Mouse (Mus musculus): ENCODE data around the gene Lmnb2. TPM values are rescaled to one million over a fixed set of nuclear protein-coding genes. Genes with fewer than 3 reads are reported as not detected.

Gene Lmnb2
- polyA plus RNA-seq, 2 experiments from 2014 or later: 2.8 to 4.5 TPM

DNA sequence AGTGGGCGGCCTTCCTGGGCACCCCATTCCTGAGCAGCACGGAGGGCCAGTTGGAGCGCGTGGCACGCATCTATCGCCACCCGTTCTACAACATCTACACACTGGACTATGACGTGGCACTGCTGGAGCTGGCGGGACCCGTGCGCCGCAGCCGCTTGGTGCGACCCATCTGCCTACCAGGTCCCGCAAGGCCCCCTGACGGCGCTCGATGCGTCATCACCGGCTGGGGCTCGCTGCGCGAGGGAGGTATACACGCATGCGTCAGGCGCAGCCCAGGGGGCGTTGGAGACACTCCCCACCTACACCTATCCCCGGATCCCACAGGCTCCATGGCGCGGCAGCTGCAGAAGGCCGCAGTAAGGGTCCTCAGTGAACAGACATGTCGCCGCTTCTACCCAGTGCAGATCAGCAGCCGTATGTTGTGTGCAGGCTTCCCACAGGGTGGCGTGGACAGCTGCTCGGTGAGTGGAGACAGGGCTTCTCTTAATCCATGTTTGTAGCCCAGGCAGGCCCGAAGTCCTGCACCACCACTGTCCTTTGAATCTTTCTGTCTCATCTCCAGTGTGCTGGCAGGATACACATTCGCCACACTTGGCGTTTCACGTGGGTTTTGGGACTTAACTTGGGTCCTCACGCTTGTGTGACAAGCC is 20.1 kb downstream of the Lmnb2 start:
- no peak for ATAC-seq

DNA sequence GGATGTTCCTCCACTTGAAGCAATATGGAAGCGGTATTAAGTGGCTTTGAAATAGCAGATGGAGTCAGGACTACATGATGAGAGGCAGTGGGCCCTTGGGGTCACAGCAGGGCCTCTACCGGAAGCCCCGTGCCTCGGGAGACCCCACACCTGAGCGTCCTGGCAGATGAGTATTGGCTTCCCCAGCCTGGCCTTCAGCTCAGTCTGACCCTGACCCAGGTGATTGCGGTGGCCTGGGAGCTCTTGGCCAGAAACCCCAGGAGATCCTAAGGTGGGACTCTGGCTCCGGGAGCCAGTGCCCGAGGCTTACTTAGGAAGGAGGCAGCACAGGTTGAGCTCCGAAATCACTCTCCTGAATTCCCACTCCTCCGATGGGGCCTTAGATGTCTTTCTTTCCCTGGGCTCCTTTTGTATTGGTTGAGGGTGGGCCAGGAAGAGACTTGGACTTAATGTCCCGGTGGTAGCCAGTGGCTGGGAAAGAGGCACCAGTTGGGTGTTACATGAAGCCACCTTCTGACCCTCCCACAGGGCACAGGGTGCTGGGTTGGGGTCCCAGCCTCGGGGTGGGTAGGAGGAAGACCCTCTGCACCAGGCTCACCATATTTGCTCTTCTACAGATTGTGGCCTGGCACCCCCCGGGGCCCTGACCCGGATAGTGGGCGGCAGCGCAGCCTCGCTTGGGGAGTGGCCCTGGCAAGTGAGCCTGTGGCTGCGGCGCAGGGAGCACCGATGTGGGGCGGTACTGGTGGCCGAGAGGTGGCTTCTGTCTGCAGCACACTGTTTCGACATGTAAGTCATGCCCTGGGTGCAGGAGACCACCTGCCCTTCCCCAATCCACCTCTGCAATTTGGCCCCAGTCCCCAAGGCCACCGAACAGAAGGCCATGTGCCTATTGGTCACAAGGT is 21.2 kb downstream of the Lmnb2 start:
- ATAC-seq: no peak

DNA sequence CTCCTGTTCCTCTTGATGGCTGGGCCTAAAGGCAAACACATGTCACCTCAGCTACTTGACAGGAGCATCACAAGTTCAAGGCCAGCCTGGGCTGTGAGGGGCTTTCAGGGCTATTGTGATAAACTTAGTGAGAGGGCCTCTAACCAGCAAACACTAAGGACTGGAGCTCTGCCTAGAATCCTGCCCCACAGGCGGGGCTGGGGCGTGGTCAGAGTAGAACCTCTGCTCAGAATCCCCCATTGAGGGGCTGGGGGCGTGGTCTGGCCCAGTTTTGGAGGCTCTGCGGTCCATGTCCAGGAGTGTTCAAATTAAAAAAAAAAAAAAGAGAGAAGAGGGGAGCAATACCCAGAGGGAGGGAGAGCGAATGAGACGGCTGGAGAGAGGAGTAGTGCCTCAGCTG is 22.3 kb downstream of the Lmnb2 start:
- ATAC-seq: no peak

DNA sequence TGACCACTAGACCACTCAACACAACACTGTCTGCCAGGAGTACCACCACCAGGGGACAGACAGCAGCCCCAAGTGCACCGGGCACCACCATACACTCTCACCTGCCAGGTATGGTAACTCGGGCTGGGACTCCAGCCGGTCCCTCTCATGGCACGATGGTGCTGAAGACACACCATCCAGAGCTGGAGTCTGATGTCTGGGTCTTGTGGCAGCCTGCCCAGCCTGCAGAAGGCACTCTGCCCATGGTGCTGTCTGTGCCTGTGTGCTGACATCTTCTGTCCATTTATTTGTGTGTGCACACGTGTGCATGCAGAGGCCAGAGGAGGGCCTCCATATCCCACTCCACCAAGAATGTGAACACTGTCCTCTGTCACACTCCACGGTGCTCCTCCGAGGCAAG is 22.9 kb downstream of the Lmnb2 start:
- ATAC-seq: no peak

DNA sequence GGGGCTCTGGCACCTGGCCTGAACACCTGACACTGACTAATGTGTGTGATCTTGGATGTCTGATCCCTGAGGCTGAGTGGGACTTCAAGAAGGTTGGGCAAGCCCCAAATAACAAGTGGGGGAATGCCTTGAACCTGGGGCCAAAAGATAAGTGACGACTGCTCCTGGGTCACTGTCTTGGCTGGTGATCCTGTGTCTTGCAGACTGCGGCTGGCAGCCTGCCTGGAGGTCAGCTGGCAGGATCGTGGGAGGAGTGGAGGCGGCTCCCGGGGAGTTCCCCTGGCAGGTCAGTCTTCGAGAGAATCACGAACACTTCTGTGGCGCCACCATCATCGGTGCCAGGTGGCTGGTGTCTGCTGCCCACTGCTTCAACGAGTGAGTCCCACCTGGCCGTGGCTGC is 30.9 kb downstream of the Lmnb2 start:
- ATAC-seq: no peak

DNA sequence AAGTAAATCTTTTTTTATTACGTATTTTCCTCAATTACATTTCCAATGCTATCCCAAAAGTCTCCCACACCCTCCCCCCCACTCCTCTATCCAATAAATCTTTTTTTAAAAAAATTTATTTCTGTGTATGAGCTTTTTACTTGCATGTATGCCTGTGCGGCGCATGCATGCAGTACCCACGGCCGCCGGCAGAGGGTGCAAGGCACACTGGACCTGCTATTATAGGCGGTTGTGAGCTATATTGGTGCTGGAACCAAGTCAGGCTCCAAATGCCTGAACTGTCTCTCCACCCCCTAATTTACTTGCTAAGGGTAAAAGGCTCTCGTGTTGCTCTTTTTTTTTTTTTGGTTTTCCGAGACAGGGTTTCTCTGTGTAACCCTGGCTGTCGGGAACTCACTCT is 36.7 kb downstream of the Lmnb2 start:
- no peak for ATAC-seq

DNA sequence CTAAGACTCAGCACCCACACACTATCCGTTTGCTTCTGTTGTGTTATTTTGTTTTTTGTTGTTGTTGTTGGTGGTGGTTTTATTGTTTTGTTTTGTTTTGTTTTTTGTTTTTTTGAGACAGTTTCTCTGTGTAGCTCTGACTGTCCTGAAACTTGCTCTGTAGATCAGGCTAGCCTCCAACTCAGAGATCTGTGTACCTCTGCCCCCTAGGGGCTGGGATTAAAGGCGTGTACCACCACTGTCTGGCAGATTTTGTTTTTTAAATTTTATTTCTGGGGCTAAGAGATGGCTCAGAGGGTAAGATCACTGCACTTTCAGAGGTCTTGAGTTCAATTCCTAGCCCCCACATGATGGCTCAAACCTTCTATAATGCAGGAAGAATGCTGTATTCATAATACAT is 37.1 kb downstream of the Lmnb2 start:
- ATAC-seq: no peak

DNA sequence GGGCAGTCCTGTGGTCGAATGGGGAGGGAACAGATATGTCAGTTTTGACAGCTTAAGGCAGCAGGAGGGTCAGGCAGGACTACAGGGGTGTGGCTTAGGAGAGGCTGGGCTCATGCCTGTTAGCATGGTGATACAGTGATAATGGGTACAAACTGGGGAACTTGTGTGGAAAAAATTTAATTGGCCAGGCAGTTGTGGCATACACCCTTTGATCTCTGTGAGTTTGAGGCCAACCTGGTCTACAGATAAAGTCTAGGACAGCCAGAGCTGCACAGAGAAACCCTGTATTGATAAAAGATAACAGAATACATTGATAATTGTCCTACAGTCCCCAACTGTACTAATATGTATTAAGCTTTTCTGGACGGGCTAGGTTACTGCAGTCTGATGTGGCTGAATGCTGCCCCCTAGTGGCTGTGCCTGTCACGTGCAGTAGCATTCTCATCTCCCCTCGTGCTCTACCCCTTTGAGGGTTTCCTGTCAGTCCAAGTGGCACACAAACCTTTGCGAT is 37.9 kb downstream of the Lmnb2 start:
- peak; percentile 54 for ATAC-seq

DNA sequence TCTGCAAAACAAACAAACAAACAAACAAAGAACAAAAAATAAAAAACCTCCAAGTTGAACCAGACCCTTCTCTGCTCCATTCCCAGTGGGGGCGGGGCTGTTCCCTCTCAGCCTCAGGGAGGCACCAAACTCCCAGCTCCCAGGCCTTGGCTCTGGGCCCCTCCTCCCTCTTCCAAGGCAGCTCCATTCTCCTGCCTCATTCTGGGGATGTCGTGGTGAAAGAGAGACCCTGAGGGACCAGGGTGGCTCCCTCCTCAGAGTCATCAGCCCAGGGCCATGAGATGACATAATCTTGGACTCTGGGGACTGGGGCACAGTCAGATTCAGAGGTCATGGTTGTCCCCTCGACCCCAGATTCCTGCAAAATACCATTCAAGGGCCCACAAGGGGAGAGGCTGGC is 41.5 kb downstream of the Lmnb2 start:
- ATAC-seq: no peak

DNA sequence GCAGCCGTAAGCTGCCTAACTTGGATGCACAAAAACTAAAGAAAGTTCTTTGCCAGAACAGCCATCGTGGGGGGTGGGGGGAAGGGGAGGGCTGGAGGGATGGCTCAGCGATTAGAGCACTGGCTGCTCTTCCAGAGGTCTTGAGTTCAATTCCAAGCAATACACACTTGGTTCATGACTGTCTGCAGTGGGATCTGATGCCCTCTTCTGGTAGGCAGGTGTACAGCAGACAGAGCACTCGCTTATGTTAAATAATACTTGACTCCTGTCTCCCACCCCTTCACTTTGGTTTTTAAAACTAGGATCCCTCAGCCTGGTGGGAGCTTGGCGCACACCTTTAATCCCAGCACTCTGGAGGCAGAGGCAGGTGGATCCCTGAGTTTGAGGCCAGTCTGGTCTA is 42.0 kb downstream of the Lmnb2 start:
- peak; percentile 54 for ATAC-seq

DNA sequence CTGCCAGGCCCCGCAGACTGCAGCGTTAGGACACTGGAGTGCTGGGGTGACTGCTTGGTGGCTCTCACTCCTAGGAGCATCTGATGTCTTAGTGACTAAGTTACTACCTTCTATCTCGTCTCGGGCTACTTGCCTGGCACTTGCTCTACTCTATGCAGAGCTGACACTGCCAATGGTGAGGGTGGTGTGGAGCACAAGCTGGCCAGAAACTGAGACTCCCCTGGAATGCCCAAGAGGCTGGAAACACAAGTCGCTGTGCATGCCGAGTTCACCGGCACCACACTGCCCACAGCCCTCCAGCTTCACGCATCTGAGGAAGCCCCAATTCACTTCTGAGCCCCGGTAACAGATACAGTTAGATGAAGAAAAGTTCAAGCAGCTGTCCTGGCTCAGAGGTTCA is 44.0 kb downstream of the Lmnb2 start:
- no peak for ATAC-seq

DNA sequence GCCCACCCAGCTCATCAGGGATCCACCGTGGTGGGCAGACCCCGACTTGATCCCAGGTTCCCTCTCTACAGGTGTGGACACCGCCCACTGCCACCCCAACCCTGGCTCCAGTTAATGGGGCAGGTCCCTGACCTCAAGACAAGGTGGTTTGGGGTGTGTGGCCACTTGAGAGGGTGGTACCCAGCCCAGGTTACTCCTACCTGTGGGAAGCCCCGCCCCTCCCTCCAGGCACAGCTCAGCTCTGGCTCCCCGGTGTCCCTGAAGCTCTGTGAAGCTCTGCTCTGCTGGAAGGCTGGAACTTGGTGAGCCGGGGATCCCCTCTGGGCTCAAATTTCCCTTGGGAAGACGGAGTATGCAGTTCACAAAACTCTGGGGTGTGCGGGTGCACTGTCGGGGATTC is 46.5 kb downstream of the Lmnb2 start, which contains the start of gene Tmprss9:
Gene Tmprss9 (plus strand): TSS at position 268 of the 400 bp plus-strand sequence.
- no peak for ATAC-seq

DNA sequence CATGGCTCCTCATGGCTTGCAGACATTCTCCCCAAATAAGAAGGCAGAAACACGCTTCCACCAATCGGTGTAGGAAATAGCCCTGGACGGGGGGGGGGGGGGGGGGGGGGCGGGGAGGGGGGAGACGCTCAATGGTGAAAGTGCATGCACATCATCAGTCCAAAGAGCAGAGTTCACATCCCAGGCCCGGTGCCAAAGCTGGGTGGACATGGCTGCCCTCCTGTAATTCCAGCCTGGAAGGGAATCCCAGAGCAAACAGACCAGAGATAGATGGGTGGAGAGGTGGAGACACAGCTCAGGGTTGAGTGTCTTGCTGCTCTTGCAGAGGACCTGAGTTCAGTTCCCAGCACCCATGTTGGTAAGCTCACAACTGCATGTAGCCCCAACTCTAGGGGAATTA is 47.1 kb downstream of the Lmnb2 start:
- ATAC-seq: no peak

DNA sequence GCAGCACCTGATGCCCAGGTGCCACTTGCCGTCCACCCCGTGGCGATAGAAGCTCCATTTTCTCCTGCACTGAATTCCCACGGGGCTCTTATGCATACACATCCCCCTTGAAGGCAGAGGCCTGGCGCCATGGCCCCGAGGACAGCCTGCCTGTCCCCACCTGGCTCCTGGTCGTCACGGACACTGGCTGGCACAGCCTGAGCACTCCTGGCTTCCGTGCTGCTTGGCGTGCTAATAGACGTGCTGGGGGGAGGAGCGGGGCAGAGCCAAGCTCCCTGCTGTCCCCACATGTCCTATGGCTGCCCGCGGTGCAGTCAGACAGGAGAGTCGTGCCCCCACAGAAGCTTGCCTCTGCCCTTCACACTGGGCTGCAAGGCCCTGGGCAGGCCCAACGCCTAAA is 53.6 kb downstream of the Lmnb2 start:
- ATAC-seq: no peak

DNA sequence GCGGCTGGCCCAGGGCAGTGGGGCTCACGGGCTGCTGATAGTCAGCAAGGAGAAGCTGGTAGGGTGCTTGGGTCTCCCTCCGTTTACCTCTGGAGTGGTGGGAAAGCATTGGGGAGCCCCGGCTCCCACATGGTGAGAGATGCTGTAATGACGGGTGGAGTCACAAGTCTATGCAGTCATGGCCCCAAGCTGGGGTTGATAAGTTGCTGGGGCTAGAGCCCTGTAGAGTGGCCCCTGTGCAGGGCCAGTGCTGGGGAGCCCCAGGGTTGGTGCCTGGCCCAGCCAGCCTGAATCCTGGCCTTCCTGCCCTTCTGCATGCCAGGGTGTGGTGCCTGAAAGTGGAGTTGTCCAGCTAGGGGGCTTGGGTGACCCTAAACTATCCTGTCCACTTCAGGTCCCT is 55.7 kb downstream of the Lmnb2 start:
- ATAC-seq: no peak

DNA sequence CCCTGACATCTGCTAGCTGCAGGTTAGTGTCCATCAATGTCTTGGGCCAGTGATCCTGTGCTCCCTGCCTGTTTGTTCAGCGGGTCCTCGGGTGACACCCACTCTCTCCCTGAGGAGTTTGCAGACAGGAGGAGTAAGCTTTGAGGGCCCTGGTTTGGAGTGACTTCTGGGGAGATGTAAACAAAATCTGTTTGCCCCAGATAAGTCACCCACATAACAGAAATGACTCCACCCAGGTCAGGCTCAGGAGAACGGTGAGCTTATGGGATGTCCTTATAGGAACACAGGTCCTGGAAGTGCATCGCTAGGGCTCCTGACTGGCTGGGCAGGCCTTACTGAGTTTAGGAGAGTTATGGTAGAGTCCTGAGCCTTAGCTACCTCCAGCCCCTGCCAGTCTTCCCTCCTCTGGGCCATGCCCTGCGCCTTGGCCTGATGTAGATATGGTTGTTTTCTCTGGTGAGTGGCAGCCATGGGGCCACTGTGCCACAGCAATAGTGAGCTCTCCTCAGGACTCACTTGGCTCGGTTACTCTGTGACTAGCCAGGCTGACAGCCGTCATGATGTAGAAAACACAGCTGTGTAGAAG is 59.6 kb downstream of the Lmnb2 start:
- ATAC-seq: no peak

DNA sequence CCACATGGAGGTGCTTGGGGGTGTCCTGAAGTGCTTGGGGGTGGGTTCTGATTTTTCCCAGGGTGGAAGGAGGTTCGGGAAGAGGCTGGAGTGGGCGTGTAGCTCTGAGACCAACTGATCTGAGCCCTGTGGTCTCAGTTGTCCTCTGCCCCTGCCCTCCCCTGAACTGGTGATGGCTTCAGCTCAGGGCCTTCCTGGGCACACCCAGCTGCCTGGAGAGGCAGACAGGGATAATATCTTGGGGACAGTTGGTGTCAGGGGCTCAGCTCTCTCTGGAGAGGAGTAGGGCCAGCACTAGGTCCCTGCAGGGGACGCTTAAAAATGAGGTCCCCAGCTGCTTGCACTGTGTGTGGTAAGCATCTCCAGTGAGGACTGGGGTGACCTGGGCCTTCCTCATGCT is 60.2 kb downstream of the Lmnb2 start:
- ATAC-seq: no peak

DNA sequence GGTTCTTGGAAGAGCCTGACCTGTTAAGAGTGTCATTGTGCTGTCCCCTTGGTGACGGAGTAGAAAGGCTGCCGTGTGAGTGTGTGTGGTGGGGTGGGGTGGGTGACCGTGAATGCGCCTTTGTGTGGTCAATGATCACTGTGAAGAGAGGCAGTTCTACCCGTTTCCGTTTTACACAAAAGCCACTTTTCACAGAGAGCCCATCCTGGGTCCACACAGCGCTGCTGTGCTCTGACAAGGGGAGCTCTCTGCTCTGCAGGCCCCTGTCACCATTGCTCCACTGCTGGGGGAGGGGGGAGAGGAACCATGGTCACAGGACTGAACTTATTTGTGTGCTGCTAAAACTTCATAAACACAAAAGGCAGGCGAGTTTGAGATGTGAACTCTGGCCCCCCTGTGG is 60.7 kb downstream of the Lmnb2 start:
- ATAC-seq: no peak

DNA sequence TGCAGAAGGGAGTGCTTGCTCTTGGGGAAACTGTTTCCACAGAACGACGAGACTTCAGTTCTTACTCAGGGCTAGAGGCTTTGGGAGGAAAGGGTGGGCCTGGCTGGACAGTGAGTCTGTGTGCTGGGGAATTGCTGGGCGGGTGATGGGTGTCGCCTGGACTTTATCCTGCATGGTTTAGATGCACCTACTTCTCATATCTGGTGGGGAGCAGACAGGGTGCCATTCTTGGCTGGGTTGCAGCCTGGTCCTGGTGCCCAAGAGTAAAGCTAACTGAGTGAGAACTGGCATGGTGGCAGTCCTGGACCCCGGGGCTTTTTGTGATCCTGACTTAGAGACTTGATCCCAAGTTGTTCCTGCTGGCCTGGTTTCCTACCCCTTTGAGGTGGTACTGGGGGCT is 61.1 kb downstream of the Lmnb2 start:
- ATAC-seq: no peak

DNA sequence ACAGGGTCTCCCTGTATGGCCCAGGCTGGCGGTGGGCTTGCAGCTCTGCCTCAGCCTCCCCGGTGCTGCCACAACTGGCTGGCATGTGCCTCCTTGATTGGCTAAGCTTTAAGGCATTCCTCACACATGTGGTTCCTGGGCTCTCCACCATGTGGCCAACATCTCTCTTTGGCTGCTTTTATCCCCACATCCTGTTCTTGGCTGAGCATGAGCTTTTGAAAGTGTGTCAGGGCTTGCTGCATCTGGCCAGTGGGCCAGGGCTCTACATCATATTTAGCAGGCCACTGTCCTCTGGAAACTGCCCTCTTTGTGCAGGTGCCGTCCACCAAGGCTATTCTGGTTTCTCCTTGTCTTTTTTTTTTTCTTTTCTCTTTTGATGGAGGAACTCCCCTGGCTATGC is 61.8 kb downstream of the Lmnb2 start:
- ATAC-seq: no peak

DNA sequence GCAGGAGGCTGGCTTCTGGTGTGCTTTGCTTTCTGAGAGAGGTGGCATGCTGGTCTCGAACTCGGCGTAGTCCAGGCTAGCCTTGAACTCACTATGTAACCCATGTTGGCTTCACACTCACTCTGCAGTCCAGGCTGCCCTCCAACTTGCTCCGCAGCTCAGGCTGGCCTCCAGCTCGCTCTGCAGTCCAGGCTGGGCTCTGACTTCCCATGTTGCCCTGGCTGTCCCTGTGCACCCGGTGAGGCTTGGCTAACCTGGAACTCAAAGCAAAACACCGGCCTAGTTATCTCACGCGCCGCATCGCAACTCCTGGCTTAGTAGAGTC is 62.3 kb downstream of the Lmnb2 start:
- no peak for ATAC-seq

DNA sequence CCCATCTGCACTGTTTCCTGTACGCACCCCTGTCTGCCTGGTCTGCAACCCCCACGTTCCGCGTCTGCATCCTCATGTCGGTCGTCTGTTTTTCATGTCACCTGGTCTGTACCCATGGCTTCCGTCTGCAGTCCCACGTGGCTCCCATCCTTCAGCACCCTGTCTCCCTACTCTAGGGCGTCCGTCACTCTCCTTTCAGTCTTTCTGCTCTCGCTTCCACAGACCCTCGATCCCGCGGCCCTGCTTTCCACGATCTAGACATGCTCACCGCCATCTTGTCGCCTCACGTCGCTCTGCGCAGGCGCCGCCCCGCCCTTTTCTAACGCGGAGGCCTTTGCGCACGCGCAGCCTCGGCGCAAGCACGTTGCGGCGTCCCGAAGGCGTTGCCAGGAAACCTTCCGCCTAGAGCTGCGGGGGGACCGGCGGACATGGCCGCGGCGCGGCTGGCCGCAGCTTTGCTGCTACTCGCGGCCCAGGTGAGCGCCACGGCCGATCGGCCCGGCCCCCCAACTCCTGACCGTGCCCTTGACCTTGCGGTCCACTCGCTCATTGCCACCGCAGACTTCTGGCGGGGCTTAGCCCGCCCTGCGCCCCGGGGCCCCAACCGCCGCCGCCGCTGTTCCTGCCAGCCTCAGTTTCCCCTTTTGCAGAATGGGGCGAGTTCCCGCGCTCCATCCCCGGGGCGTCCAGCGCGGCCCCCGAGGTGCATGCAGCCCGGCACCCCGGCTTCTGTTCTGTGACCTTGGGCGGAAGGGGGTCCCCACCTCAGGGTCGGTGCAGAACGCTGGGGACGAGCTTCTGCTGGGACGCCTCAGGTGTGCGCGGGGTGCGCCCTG is 62.9 kb downstream of the Lmnb2 start, which contains the start of the genes Lsm7 and Sppl2b:
Gene Lsm7 (minus strand): TSS at position 297 of the 836 bp plus-strand sequence.
Gene Sppl2b (plus strand): TSS at position 363 of the 836 bp plus-strand sequence.
- peak; percentile 70 for ATAC-seq

All from activated CD4-positive, CD25-positive, alpha-beta regulatory T cell, adult 4 months (primary cell).